Mouse (Mus musculus) ES-E14 (cell line): ENCODE measurements around the gene Krtap6-2.

Experiments used
- CHD2 ChIP-seq: IDR thresholded peaks from 2 replicates; pipeline ENCODE4 v1.6.1; 2014; ENCODE audit warnings: mild to moderate bottlenecking, low read depth, low read length, inconsistent platforms
- HCFC1 ChIP-seq: IDR thresholded peaks from 2 replicates; pipeline ENCODE4 v1.6.1; 2012; ENCODE audit warnings: low read length, inconsistent platforms, borderline replicate concordance; ENCODE audit not compliant: insufficient read depth
- MAFK ChIP-seq: IDR thresholded peaks from 2 replicates; pipeline ENCODE4 v1.6.1; 2014; ENCODE audit warnings: mild to moderate bottlenecking, low read depth, low read length, inconsistent platforms; ENCODE audit not compliant: insufficient read depth
- ZC3H11A ChIP-seq: IDR thresholded peaks from 2 replicates; pipeline ENCODE4 v1.6.1; 2012; ENCODE audit warnings: low read depth, mild to moderate bottlenecking, inconsistent platforms, low read length, borderline replicate concordance

DNA sequence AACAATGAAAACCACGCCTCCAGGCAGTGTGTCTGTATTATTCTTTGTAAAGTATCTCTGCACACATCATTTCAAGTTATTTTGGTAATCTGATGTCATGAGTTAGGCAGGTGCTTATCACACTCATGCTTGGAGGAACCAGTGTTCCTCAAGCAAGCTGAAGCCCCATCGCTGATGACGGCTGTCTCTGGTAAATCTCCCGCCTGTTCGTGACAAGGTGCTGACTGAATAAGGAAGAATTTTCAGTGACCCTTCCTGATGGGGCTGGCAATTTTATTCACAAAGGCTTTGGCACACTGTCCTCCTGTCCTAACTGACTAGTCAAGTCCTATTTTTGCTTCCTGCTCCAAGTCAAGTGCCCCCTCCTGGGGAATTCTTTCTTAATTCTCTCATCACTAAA lies 5.4 kb upstream of the Krtap6-2 start:
- TF ChIP-seq HCFC1 (no peak), CHD2 (no peak), ZC3H11A (no peak), MAFK (no peak)
